Mouse (Mus musculus) MEL (cell line): ENCODE measurements around the gene Tnfrsf12a.

Experiments
- CTCF ChIP-seq, 3 experiments: IDR thresholded peaks in 2 of 3; conservative IDR thresholded peaks in 1 of 3; 2 replicates each; pipeline ENCODE4 v1.5.1; 2011 to 2012; ENCODE audit warnings: low read length in 3 of 3, low read depth in 2 of 3, mild to moderate bottlenecking in 2 of 3, improper control_type of control experiment in 1 of 3, inconsistent platforms in 1 of 3, mixed read lengths in 1 of 3, moderate library complexity in 1 of 3; ENCODE audit not compliant: control insufficient read depth in 1 of 3, insufficient read depth in 1 of 3, poor library complexity in 1 of 3, severe bottlenecking in 1 of 3
- MAFK ChIP-seq: IDR thresholded peaks from 2 replicates; pipeline ENCODE4 v1.6.1; 2011; ENCODE audit warnings: low read depth, mild to moderate bottlenecking, low read length, improper control_type of control experiment, borderline replicate concordance
- POLR2A ChIP-seq, 2 experiments: IDR thresholded peaks; 2 replicates each; pipeline ENCODE4 v1.6.1; 2011 to 2012; ENCODE audit warnings: low read length in 2 of 2, mild to moderate bottlenecking in 2 of 2, control low read depth in 1 of 2, improper control_type of control experiment in 1 of 2, low read depth in 1 of 2, moderate library complexity in 1 of 2; ENCODE audit not compliant: control insufficient read depth in 1 of 2, insufficient read depth in 1 of 2, poor library complexity in 1 of 2
- TBP ChIP-seq: IDR thresholded peaks from 2 replicates; pipeline ENCODE4 v1.8.0; 2011; ENCODE audit warnings: low read depth, low read length, improper control_type of control experiment
- ZC3H11A ChIP-seq: IDR thresholded peaks from 2 replicates; pipeline ENCODE4 v1.6.1; 2012; ENCODE audit warnings: low read depth, mild to moderate bottlenecking, inconsistent platforms, low read length, improper control_type of control experiment

DNA sequence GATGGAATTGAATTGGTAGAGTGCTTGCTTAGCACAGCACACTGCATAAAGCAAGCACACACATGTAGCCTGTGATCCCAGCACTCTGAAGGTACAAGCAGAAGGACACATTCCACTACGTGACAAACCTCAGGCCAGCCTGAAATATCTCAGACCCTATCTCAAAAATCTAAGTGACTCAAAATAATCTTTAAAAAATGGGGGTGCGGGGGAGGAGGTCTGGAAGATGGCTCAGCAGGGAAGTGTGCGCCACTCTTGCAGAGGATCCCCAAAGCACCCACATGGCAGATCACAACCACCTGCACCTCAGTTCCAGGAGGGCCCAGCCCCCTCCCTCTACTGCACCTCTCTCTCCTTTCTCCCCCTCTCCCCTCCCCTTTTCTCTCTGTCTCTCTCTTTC is 5.7 kb downstream of the Tnfrsf12a start:
- TF ChIP-seq MAFK = no peak
- no peak for TF ChIP-seq CTCF (IDR thresholded peaks at IDR 0.05 in 2 of 3, conservative IDR thresholded peaks at IDR 0.05 in 1 of 3; ENCODE audit: control insufficient read depth in 1 of 3, insufficient read depth in 1 of 3, low read depth in 2 of 3, low read length in 3 of 3, poor library complexity in 1 of 3, severe bottlenecking in 1 of 3)
- TF ChIP-seq POLR2A (IDR thresholded peaks at IDR 0.05; ENCODE audit: control insufficient read depth in 1 of 2, insufficient read depth in 1 of 2, low read depth in 1 of 2, low read length in 2 of 2, poor library complexity in 1 of 2) = no peak
- TF ChIP-seq TBP = no peak
- no peak for TF ChIP-seq ZC3H11A
